Mouse (Mus musculus): ENCODE measurements around the gene Faim. TPM values are rescaled to one million over a fixed set of nuclear protein-coding genes. Genes with fewer than 3 reads are reported as not detected.

The Faim gene
- polyA plus RNA-seq, 1 experiment from 2014 or later: 106 TPM

DNA sequence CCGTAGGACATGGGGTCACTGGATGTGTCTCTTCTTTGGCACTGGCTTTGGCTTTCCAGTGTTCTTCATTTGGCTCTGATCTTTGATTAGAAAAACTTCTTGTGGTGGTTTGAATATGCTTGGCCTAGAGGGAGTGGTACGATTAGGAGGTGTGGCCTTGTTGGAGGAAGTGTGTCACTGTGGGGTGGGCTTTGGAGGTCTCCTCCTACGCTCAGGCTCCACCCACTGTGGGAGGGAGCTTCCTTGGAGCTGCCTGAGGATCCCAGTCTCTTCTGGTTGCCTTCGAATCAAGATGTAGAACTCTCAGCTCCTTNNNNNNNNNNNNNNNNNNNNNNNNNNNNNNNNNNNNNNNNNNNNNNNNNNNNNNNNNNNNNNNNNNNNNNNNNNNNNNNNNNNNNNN lies 35.6 kb downstream of the Faim start:
- H3K4me2 ChIP-seq: no peak overlapping the region
- no peak for ATAC-seq (ENCODE audit: low read depth)
- H3K4me1 ChIP-seq (replicated peaks): no peaks in the 10 kb centered on the region
- no peaks in the 10 kb centered on the region for H3K9me3 ChIP-seq
- no peaks in the 10 kb centered on the region for H3K36me3 ChIP-seq
- no peak overlapping the region for H3K27ac ChIP-seq (replicated peaks)
- no peak overlapping the region for H3K4me3 ChIP-seq
- no peak overlapping the region for H3K9ac ChIP-seq
- WGBS: 78% methylated on average over 4 of the region's 4 CpGs
- H3K27me3 ChIP-seq: no peaks in the 10 kb centered on the region

DNA sequence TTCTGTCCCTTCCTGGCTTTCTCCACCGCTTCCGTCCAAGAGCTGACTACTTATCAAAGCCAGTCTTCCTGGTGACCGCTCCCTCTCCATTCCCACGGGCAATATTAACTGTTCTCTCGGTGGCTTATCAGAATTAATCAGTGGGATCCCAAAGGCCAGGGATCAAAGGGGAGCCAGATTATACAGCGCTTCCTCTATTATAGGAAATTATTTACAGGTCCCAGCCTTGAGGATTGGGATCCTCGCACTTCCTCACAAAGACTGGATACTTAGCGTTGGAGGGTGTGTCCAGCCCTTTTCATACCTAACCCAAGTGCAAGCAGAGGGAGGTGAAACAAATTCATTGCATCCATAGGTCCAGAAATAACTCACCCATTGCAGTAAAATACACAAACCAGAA lies 45.9 kb downstream of the Faim start:
- H3K27me3 ChIP-seq: no peaks in the 10 kb centered on the region
- no peak overlapping the region for H3K4me3 ChIP-seq
- no peak for ATAC-seq (ENCODE audit: low read depth)
- H3K4me2 ChIP-seq: no peak overlapping the region
- no peaks in the 10 kb centered on the region for H3K36me3 ChIP-seq
- 81% methylated on average over 8 of the region's 8 CpGs for WGBS
- no peaks in the 10 kb centered on the region for H3K9me3 ChIP-seq
- no peak overlapping the region for H3K27ac ChIP-seq (replicated peaks)
- no peak overlapping the region for H3K9ac ChIP-seq
- no peaks in the 10 kb centered on the region for H3K4me1 ChIP-seq (replicated peaks)

DNA sequence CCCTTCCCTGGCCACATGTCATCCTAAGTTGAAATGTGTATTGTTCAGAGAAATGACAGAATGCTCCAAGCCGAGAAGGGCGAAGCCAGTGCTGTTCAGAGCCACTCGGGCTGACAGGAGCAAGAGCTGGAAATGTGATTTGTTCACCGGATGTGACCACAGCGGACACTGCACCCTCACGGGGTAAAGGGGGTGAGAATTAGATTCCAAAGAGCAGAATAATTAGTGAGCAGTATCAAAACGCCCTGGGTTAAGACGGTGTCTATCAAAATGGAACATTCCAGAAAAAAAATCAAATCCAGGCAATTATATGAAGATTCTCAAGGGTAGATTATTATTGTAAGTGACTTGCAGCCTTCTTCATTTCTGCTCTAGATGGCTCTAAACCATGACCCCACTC lies 47.9 kb downstream of the Faim start:
- no peak overlapping the region for H3K27ac ChIP-seq (replicated peaks)
- no peaks in the 10 kb centered on the region for H3K27me3 ChIP-seq
- H3K4me1 ChIP-seq (replicated peaks): no peaks in the 10 kb centered on the region
- WGBS: 87% methylated on average over 8 of the region's 8 CpGs
- H3K9ac ChIP-seq: no peak overlapping the region
- no peaks in the 10 kb centered on the region for H3K9me3 ChIP-seq
- H3K36me3 ChIP-seq: peaks cover 8% of the 10 kb centered on the region
- ATAC-seq (ENCODE audit: low read depth): no peak
- no peak overlapping the region for H3K4me2 ChIP-seq
- H3K4me3 ChIP-seq: no peak overlapping the region

DNA sequence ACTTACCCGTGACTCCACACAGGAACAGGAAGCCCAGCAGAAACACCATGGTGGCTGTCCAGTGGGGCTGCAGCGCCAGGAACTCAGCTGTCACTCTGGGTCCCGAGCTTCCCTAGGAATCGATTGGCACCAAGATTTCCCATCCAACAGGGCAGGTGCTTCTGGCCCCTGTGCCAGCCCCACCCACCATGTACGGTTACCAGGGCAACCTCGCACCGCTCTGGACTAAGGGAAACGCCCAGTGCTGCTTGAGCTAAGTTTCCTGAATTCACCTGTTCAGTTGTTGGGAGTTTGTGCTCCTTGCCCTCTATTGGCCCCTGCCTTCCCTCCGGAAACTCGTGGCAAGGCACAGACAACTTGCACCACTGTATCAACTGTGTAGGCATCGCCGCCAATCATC lies 49.4 kb downstream of the Faim start, which contains the start of gene Gm1123:
Gene Gm1123 (minus strand): TSS at position 141 of the 400 bp plus-strand sequence.
- no peak within 1 kb of the TSS for H3K9ac ChIP-seq
- no peaks in the 10 kb centered on the region for H3K9me3 ChIP-seq
- no peaks in the 10 kb centered on the region for H3K27me3 ChIP-seq
- no peak within 1 kb of the TSS for H3K4me3 ChIP-seq
- no peaks in the 10 kb centered on the region for H3K4me1 ChIP-seq (replicated peaks)
- peaks cover 20% of the 10 kb centered on the region for H3K36me3 ChIP-seq
- H3K27ac ChIP-seq (replicated peaks): no peak within 1 kb of the TSS
- no peak for ATAC-seq (ENCODE audit: low read depth)
- no peak within 1 kb of the TSS for H3K4me2 ChIP-seq
- 85% methylated on average over 12 of the region's 12 CpGs for WGBS

DNA sequence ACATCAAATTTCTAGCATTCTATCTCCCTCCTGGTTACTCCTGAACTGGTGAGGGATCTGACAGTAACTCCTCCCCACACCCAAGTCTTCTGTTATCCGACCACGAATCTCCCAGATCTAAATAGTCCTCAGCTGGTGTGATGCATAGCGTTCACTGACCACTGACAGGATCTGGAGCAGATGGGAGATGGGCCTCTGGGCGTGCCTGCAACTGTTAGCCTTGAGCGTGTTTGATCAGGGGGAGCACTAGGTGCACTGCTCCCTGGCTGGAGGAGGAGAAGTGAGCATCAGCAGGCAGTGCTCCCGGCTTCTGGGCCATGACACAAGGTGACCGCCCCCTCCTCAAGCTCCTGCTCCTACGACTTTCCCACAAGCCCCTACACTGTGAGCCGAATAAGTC lies 55.8 kb downstream of the Faim start:
- Histone ChIP-seq H3K27ac (replicated peaks) (no peak overlapping the region), H3K9ac (no peak overlapping the region), H3K36me3 (peaks cover 50% of the 10 kb centered on the region), H3K9me3 (no peaks in the 10 kb centered on the region), H3K27me3 (no peaks in the 10 kb centered on the region), H3K4me3 (no peak overlapping the region), H3K4me1 (replicated peaks) (no peaks in the 10 kb centered on the region), H3K4me2 (no peak overlapping the region)
- no peak for ATAC-seq (ENCODE audit: low read depth)
- WGBS: 85% methylated on average over 9 of the region's 9 CpGs

DNA sequence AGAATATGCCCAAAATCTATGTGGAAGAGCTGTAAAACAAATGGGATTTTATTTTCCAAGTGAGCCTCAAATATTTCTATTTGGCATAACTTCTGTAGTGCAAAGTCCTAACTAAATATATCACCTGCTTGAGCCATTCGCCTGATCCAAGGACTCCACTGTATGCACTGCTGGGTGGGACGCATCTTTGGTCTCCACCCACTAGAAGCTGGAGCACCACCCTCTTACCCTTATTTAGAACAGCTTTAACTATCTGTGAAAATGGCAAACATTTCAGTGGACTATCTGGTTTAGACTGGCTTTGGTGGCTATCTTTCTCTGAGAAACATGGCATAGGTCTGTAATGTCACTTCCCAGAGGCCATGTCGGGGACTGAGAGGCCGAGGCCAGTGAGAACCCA lies 56.5 kb downstream of the Faim start:
- Histone ChIP-seq H3K27me3 (no peaks in the 10 kb centered on the region), H3K9ac (no peak overlapping the region), H3K4me2 (no peak overlapping the region), H3K27ac (replicated peaks) (no peak overlapping the region), H3K4me1 (replicated peaks) (no peaks in the 10 kb centered on the region), H3K9me3 (no peaks in the 10 kb centered on the region), H3K36me3 (peaks cover 50% of the 10 kb centered on the region), H3K4me3 (no peak overlapping the region)
- WGBS: 94% methylated on average over 4 of the region's 4 CpGs
- ATAC-seq (ENCODE audit: low read depth): no peak

DNA sequence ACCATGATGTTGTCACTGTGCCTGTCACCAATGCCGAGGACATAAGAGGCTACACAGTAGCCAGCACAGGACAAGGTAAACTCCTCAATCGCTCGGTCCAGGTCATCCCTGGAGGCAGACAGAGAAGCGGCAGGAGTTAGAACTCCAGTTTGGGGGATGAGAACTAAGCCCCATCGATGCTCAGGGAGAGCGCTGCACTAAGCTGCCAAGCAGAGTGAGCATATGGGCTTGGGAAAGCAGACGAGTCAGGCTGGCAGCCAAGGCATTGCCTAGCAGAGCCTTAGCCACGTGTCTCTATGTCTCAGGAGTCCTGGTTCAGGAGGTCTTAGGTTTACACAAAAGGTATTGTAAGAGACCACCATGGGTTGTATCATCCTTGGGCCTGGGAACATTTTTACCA lies 58.6 kb downstream of the Faim start:
- Histone ChIP-seq H3K4me2 (no peak overlapping the region), H3K27me3 (no peaks in the 10 kb centered on the region), H3K4me3 (no peak overlapping the region), H3K36me3 (peaks cover 36% of the 10 kb centered on the region), H3K4me1 (replicated peaks) (0 out of 2 replicates have a peak, but pooled peaks cover 4% of the 10 kb centered on the region), H3K9ac (no peak overlapping the region), H3K9me3 (no peaks in the 10 kb centered on the region), H3K27ac (replicated peaks) (no peak overlapping the region)
- 89% methylated on average over 8 of the region's 8 CpGs for WGBS
- ATAC-seq (ENCODE audit: low read depth): no peak

DNA sequence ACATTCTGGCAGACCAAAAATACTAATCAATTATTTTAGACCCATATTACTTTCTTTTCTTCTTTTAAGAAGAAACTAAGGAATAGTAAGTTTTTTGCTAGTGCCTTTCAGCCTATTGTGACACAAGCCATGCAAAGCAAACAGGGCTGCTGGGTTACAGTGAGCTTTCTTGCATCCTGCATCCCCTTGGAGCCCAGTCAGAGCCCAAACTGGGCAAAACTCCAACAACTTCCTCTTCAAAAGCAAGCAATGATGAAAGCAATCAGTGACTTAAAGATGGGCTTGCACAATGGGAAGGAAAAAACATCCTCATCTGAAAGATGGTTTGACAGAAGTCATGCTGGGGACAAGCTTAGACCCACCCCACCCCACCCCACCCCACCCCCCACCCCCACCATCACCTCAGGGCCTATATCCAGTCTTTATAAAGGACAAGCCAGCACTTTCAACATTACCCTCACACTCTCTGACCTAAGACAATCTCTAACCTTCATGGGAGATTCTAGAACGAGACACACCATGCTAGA lies 62.6 kb downstream of the Faim start:
- Histone ChIP-seq H3K27ac (replicated peaks) (no peak overlapping the region; the same call in 1 of the 2 replicates), H3K4me1 (replicated peaks) (0 out of 2 replicates have a peak, but pooled peaks cover 4% of the 10 kb centered on the region), H3K4me3 (no peak overlapping the region), H3K9ac (no peak overlapping the region), H3K27me3 (no peaks in the 10 kb centered on the region), H3K9me3 (no peaks in the 10 kb centered on the region), H3K4me2 (no peak overlapping the region), H3K36me3 (peaks cover 23% of the 10 kb centered on the region)
- 72% methylated on average over 1 of the region's 1 CpGs for WGBS
- no peak for ATAC-seq (ENCODE audit: low read depth)

DNA sequence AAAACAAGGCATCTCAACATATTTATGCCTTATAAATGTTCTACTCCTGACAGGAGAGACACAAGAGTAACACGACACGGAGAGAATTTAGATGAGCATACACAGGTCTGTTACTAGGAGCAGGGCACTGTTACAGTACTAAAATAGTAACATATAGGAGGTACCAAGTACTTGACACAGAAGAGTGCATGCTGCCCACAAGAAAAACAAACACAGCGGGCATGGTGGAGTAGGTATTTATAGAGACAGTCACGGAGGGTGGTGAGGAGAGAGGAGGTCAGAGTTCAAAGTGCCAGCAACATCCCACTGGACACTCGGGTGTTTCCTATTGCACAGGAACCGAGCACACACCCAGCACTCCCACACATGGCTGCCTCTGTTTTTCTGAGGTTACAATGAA lies 63.6 kb downstream of the Faim start:
- Histone ChIP-seq H3K36me3 (peaks cover 26% of the 10 kb centered on the region), H3K9ac (no peak overlapping the region), H3K9me3 (no peaks in the 10 kb centered on the region), H3K4me3 (no peak overlapping the region), H3K27me3 (no peaks in the 10 kb centered on the region), H3K4me1 (replicated peaks) (0 out of 2 replicates have a peak, but pooled peaks cover 4% of the 10 kb centered on the region), H3K4me2 (no peak overlapping the region), H3K27ac (replicated peaks) (no peak overlapping the region)
- no peak for ATAC-seq (ENCODE audit: low read depth)
- 78% methylated on average over 6 of the region's 6 CpGs for WGBS

Other genes with a start within 250 kb of the Faim start
- not detected in 2 replicates for gene Prr23a1, start 143.9 kb upstream of the Faim start, polyA plus RNA-seq (2015; fragmentation: Nextera tagmentation; extraction: Ambion mirVana)
- gene Prr23a2, start 129.9 kb upstream of the Faim start, polyA plus RNA-seq (2015; fragmentation: Nextera tagmentation; extraction: Ambion mirVana): not detected in 2 replicates
- not detected in 2 replicates for gene Prr23a3, start 121.6 kb upstream of the Faim start, polyA plus RNA-seq (2015; fragmentation: Nextera tagmentation; extraction: Ambion mirVana)
- gene 7420426K07Rik, start 83.3 kb upstream of the Faim start, polyA plus RNA-seq (2015; fragmentation: Nextera tagmentation; extraction: Ambion mirVana): not detected in 2 replicates
- 0.63 and 0.68 TPM in 2 replicates for gene Foxl2, start 31.1 kb upstream of the Faim start, polyA plus RNA-seq (2015; fragmentation: Nextera tagmentation; extraction: Ambion mirVana)
- gene Gm1123, start 49.3 kb downstream of the Faim start, polyA plus RNA-seq (2015; fragmentation: Nextera tagmentation; extraction: Ambion mirVana): 0.13 TPM in 1 of 2 replicates, not detected in the other
- gene Pik3cb, start 154.2 kb downstream of the Faim start, polyA plus RNA-seq (2015; fragmentation: Nextera tagmentation; extraction: Ambion mirVana): 2.1 and 3.5 TPM in 2 replicates

All from neural tube, embryonic 13.5 days (tissue).